Mouse (Mus musculus): ENCODE measurements around the gene Magel2. TPM values are rescaled to one million over a fixed set of nuclear protein-coding genes. Genes with fewer than 3 reads are reported as not detected.

The Magel2 gene
- total RNA-seq, 4 experiments from 2014 or later = not detected

DNA sequence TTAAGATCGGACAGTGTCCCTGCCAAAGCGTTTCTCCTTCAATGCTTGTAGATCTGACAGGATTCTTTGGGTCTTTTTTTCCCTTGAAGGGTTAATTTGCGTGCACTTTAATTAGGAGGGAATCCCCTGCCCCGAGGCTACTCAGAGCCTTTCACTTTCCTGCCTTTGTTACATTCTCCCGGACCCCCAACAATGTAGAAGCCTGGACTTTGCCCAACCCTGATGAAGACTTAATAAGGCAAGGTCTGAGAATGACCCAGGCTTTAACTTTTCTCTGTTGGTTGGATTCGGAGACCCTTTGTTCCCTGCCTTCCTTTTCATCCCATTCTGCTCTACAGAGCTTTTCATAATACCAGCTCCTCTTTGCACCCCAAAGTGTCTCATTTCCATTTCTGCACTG is 43.8 kb downstream of the Magel2 start:
- no peak for DNase-seq (ENCODE audit: low spot score in 2 of 2)

DNA sequence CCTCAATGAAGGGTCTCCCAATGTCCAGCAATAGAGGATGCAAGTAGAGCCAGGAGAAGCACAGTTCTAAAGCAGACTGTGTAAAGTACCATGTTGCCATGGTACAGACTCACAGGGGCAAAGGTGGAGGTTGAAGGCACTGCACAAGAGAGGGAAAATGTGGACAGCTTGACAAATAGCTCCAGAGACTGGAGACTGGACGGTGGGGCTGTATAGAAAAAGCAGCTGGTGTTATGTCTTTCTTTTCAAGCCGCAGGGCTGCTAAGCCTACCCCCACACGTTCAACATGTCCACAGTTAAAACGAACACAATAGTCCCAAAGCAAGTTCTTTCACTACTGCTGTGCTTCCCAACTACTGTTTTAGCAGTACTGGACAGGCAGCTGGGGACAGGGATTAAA is 46.4 kb downstream of the Magel2 start:
- DNase-seq (ENCODE audit: low spot score in 2 of 2) = no peak

DNA sequence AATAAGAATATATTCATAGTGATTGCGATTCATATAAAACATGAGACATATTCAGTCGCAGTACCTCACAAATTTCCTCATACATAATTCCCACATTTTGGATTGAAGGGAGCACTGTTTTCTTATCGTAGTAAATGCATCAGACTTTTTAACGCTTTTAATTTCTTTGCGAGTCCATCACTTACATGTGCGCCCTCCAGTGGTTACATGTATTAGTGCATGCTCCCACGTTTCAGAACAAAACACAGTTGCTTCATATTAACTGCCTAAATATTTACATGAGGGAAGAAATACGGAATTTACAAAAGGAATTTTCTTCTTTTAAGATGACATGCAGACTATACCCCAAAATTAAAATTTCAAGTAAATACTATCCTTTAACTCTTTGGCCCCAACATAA is 51.5 kb downstream of the Magel2 start:
- no peak for DNase-seq (ENCODE audit: low spot score in 2 of 2)

Other genes with a start within 250 kb of the Magel2 start
- 1 to 10 TPM; 1.8 to 2.4 (median 2.1) TPM for gene Ndn, start 30.4 kb upstream of the Magel2 start, total RNA-seq (2022)
- under 1 TPM in 3 of 4 experiments, not detected in 1; 0.12 to 0.32 (median 0.25) TPM for gene Mkrn3, start 43.1 kb downstream of the Magel2 start, total RNA-seq (2022)
- under 1 TPM; 0.11 to 0.31 (median 0.23) TPM for gene Peg12, start 87.5 kb downstream of the Magel2 start, total RNA-seq (2022)